Mouse (Mus musculus) ES-Bruce4 (cell line): ENCODE results near the gene Arv1.

Experiments used
- EP300 ChIP-seq: IDR thresholded peaks from 2 replicates; pipeline ENCODE4 v1.6.1; 2011; ENCODE audit warnings: low read depth, low read length; ENCODE audit not compliant: insufficient read depth
- POLR2A ChIP-seq: IDR thresholded peaks from one replicate; pipeline ENCODE4 v1.8.1; 2011; ENCODE audit warnings: low read length; ENCODE audit not compliant: insufficient read depth

DNA sequence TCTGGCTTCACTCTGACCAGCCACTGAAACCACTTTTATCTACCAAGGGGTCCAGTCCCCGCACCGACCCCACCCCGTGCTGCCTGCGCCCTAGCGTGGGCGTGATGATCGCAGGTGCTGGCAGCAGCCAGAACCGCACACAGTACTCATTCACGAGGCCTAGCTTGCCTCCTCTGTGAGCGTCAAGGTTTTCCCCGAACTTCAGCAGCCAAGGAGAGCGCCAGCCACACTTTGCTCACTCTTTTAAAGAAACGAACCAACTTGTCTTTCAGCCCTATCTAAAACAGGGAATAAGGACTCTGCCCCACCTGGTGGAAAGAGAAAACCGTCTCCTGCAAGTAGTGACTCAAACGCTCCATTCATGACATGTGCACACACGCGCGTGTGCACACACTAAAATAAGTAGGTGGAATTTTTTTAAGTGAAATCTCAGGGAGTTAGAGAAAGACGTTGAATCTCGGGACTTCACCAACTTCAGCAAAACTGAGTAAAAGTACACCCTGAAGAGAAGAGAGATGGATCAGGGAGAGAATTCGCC is 30.5 kb downstream of the Arv1 start:
- TF ChIP-seq EP300 (no peak), POLR2A (no peak)
